8 mouse cellular contexts compared by ENCODE assay signal in the genomic region with DNA sequence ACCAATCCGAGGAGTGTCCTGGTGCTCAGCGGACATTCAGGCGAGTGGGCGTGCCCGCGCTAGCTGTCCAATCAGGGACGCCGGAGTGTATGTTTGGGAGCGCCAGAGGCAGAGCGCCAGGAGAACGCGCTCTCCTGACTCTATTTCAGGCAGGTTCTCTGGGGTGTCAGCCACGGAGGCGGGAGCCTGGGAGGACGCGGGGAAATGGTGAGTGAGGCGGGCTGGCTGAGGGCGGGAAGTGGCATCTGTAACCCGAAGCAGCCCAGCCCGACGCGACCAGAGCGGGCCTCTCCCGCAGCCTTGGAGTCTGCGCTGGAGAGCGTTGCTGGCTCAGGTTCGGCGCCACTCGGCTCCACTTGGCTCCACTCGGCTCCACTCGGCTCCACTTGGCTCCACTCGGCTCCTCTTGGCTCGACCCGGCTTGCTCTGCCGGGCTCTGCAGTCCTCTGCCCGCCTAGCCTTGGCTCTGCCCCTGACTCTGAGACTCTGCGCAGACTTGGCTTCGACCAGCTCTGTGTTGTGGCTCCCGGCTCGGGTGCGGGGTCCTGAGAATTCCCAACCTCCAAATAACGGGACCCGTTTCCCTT. TPM values are rescaled to one million over a fixed set of nuclear protein-coding genes. Genes with fewer than 3 reads are reported as not detected.
DNase-seq lines count a peak whose midpoint lies in the region; ATAC-seq and TF ChIP-seq lines count a peak whose summit lies in the region.

A gene (plus strand): TSS at position 66 of the 587 bp plus-strand sequence.

- peak; percentile 69 for ATAC-seq in embryonic facial prominence, embryonic 15.5 days (ENCODE audit: insufficient number of reproducible peaks, low FRiP score, low TSS enrichment, low read depth)
- ATAC-seq in heart, embryonic 15.5 days (replicated peaks; ENCODE audit: insufficient number of reproducible peaks, insufficient read depth, low FRiP score, low read depth): peak; percentile 73
- peak; percentile 80 for ATAC-seq in lung, embryonic 14.5 days (ENCODE audit: insufficient read depth)

- H3K4me2 ChIP-seq in embryonic facial prominence, embryonic 15.5 days (replicated peaks): peak within 1 kb of the TSS; percentile 78
- peak within 1 kb of the TSS; percentile 82 for H3K4me2 ChIP-seq in heart, embryonic 15.5 days
- peak within 1 kb of the TSS; percentile 68 for H3K4me2 ChIP-seq in lung, embryonic 14.5 days

- TF ChIP-seq CTCF in lung, embryonic 14.5 days (IDR thresholded peaks at IDR 0.05; ENCODE audit: low read depth): no peak

- peak within 1 kb of the TSS; percentile 44 for H3K9ac ChIP-seq in embryonic facial prominence, embryonic 15.5 days
- H3K9ac ChIP-seq in heart, embryonic 15.5 days: peak within 1 kb of the TSS; percentile 48; the same call in 1 of the 2 replicates
- H3K9ac ChIP-seq in lung, embryonic 14.5 days: peak within 1 kb of the TSS; percentile 33

- no peak within 1 kb of the TSS; the same call in 1 of the 2 replicates for H3K27ac ChIP-seq in embryonic facial prominence, embryonic 15.5 days (replicated peaks)
- no peak within 1 kb of the TSS for H3K27ac ChIP-seq in heart, embryonic 15.5 days
- H3K27ac ChIP-seq in lung, embryonic 14.5 days (ENCODE audit: low read depth): no peak within 1 kb of the TSS

- no peaks in the 10 kb centered on the region for H3K36me3 ChIP-seq in embryonic facial prominence, embryonic 15.5 days
- H3K36me3 ChIP-seq in heart, embryonic 15.5 days: no peaks in the 10 kb centered on the region
- no peaks in the 10 kb centered on the region for H3K36me3 ChIP-seq in lung, embryonic 14.5 days (ENCODE audit: insufficient read depth)

- H3K4me1 ChIP-seq in embryonic facial prominence, embryonic 15.5 days: peaks cover 4% of the 10 kb centered on the region; the same call in 1 of the 2 replicates
- H3K4me1 ChIP-seq in heart, embryonic 15.5 days (replicated peaks): no peaks in the 10 kb centered on the region; the same call in 1 of the 2 replicates
- no peaks in the 10 kb centered on the region for H3K4me1 ChIP-seq in lung, embryonic 14.5 days (ENCODE audit: insufficient read depth)

- 0 out of 2 replicates have a peak, but pooled peaks cover 11% of the 10 kb centered on the region for H3K9me3 ChIP-seq in embryonic facial prominence, embryonic 15.5 days (replicated peaks)
- H3K9me3 ChIP-seq in heart, embryonic 15.5 days (replicated peaks): 0 out of 2 replicates have a peak, but pooled peaks cover 5% of the 10 kb centered on the region
- peaks cover 16% of the 10 kb centered on the region; the same call in 1 of the 2 replicates for H3K9me3 ChIP-seq in lung, embryonic 14.5 days (ENCODE audit: low read depth, low read length)

- H3K4me3 ChIP-seq in embryonic facial prominence, embryonic 15.5 days (replicated peaks): peak within 1 kb of the TSS; percentile 49
- H3K4me3 ChIP-seq in heart, embryonic 15.5 days: peak within 1 kb of the TSS; percentile 52
- peak within 1 kb of the TSS; percentile 40 for H3K4me3 ChIP-seq in lung, embryonic 14.5 days (ENCODE audit: low read depth, low read length)

- DNase-seq in urinary bladder, adult 18-20 months (ENCODE audit: low spot score in 2 of 2): peak; percentile 19 to 46
- no peak for DNase-seq in urinary bladder, postnatal 10 days (ENCODE audit: low spot score)
- peak; percentile 63 for DNase-seq in kidney, postnatal 10 days
- peak; percentile 72 for DNase-seq in lung, embryonic 14.5 days
- DNase-seq in retina, embryonic 14.5 days (ENCODE audit: low spot score): peak; percentile 24
- DNase-seq in B cell, adult 2 months: no peak

- WGBS in embryonic facial prominence, embryonic 15.5 days: 17% methylated on average over 41 of the region's 43 CpGs
- 12% methylated on average over 43 of the region's 43 CpGs for WGBS in heart, embryonic 15.5 days
- WGBS in lung, embryonic 14.5 days: 13% methylated on average over 43 of the region's 43 CpGs

- no peaks in the 10 kb centered on the region for H3K27me3 ChIP-seq in embryonic facial prominence, embryonic 15.5 days
- no peaks in the 10 kb centered on the region for H3K27me3 ChIP-seq in heart, embryonic 15.5 days
- 0 out of 2 replicates have a peak, but pooled peaks cover 3% of the 10 kb centered on the region for H3K27me3 ChIP-seq in lung, embryonic 14.5 days (ENCODE audit: insufficient read depth, low read length)

RNA-seq across cellular contexts. Expression of the gene that starts here (rescaled TPM):
- 0.17 and 0.19 TPM in 2 replicates for polyA plus RNA-seq in embryonic facial prominence, embryonic 15.5 days (2015; fragmentation: Nextera tagmentation; extraction: Ambion mirVana)
- 0.13 and 0.52 TPM in 2 replicates for polyA plus RNA-seq in heart, embryonic 15.5 days (2015; fragmentation: Nextera tagmentation; extraction: Ambion mirVana)
- polyA plus RNA-seq in lung, embryonic 14.5 days (2014; fragmentation: Nextera tagmentation; extraction: Ambion mirVana): 0.53 and 0.68 TPM in 2 replicates

Comparison
In these comparisons a context has a peak if more than half of its experiments do, and no peak if none do; other contexts are left out.
1. DNase-seq: peak in urinary bladder, adult 18-20 months (2 of 2), kidney, postnatal 10 days (single experiment) and retina, embryonic 14.5 days (single experiment); none in urinary bladder, postnatal 10 days (single experiment) and B cell, adult 2 months (0 of 2).
2. Peak in ATAC-seq, H3K4me3 ChIP-seq, H3K9ac ChIP-seq and H3K4me2 ChIP-seq in embryonic facial prominence, embryonic 15.5 days; RNA of the gene not detected or under 1 TPM.
3. Peak in ATAC-seq, H3K4me3 ChIP-seq, H3K9ac ChIP-seq and H3K4me2 ChIP-seq in heart, embryonic 15.5 days; RNA of the gene not detected or under 1 TPM.
4. Peak in DNase-seq, ATAC-seq, H3K4me3 ChIP-seq, H3K9ac ChIP-seq and H3K4me2 ChIP-seq in lung, embryonic 14.5 days; RNA of the gene not detected or under 1 TPM.
5. Peak in every context shown above with its lines, with median percentiles within 50 percentile points of each other: ATAC-seq, H3K4me2 ChIP-seq, H3K4me3 ChIP-seq and H3K9ac ChIP-seq.